Mouse (Mus musculus) brain, embryonic 18.5 days (tissue): ENCODE data around the gene Skor1.

Experiments
- DNase-seq: peaks from one replicate; pipeline ENCODE4 v3.0.0-alpha.2; 2012; ENCODE audit warnings: low read depth, low spot score

The Skor1 gene

DNA sequence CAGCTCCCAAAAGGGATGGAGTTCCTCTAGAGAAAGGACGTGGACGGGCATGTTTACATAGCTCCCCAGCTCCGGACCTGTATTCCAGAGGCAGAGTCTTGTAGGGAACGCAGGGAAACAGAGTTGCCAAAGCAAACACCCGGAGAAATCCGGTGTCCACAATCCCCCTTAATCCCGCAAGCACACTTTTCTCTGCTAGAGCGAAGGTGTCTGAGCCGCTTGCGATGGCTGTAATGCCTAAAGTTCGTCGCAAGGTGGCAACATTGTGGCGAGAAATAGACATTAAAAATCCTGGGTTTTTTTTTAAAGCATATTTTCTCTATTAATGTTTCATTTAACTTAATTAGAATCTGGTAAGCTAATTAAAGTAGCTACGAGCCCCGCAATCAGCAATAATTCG, 13.0 kb downstream of the Skor1 start:
- no peak for DNase-seq

DNA sequence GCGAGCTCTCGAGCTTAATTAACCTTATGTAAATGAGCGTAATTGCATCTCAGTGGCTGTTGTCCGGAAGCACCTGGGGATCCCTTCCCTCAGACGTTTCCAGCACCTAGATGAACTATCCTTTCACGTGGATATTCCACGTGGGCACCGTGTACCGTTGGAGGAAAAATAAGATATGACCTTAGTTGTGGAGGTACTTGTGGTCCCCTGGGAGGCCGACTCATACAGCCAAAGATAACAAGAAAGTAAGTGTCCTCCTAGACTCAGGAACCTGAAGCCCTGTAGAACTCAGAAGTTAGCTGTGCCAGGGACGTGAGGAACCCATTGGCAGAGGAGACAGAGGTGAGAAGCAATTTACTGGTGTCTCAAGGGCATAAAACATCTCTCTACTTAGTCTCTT, 13.4 kb downstream of the Skor1 start:
- no peak for DNase-seq

DNA sequence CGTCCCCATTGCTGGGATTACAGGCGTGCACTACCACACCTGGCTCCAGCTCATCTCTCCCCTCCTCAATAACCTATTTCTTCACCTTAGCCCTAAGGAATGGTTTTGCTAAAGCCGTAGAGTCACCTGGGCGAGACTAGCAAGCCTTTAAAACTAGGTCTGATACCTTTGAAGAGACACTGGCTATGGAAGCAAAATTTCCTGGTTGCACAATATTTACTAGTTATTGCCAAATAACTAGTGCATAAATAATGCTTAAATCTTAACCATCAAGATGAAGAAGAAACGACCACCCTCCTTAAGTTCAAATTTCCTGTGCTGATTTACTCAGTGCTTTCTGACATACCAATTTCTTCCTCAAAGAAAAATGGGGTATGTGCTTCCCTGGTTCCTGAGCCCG, 15.1 kb downstream of the Skor1 start:
- DNase-seq: no peak

DNA sequence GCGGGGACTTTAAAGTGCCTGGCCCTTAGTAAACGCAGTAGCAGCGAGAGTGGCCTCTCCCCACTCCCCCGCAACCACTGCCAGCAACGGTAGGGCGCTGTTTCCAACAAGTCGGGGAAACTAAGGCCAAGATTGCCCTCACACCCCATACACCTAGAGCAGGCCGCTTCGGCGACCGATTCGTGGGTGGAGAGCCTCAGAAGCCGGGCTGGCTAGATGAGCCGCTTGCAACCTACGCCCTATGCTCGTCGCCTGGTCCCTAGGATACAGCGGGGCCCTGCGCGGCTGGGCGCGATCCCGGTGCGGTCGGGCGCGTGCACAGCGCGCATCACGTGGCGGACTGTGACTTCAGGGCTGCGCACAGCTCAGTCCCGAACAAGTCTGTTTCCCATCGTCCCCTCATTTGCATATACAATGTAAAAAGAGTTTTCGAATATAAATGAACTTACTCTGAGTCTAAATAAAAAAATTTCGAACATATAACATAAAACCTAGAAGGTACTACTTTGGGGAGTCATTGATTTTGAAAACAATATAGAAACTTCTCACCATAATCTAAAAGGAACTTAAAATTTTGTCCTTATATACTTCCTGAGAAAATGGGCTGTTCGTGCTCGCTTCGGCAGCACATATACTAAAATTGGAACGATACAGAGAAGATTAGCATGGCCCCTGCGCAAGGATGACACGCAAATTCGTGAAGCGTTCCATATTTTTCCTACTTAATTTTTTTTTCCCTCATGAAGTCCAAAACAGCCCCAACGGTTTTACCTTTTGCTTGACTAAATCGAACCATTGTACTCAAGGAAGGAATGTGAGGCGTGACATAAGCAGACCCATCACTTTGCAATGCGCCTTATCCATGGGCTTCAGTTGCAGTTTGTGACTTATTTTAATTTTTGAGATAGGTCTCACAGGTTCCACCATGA, 15.8 kb downstream of the Skor1 start:
- peak; percentile 86 for DNase-seq

DNA sequence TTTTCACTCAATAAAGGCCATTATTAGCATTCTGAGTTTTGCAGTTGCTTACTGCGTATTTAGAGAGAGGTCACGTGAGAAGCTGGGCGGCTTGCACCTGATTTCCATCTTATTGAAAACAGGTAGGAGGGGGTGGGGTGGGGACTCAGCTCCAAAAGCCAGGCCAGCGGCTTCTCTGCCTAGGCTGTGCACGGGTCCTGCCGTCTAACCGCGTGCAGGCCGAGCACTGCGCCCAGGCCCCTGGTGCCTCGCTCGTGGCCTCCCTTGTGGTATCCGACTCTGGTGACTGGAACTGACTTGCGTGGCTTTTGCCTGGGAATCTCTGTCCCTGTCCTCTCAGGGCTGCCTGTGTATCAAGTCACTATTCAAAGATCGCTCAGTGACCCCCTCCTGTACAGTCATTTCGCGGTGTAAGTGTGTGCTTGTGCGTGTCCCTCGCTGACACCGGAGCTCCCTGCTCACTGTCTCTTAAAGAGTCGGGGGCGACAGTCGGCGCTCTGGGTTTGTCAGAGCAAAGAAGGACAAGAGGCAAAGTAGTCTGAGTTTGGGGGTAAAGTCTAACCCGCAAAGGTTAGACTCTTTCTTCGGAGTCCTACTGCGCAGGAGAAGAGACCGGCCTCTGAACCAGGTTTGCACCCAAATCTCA, 16.7 kb downstream of the Skor1 start:
- no peak for DNase-seq

DNA sequence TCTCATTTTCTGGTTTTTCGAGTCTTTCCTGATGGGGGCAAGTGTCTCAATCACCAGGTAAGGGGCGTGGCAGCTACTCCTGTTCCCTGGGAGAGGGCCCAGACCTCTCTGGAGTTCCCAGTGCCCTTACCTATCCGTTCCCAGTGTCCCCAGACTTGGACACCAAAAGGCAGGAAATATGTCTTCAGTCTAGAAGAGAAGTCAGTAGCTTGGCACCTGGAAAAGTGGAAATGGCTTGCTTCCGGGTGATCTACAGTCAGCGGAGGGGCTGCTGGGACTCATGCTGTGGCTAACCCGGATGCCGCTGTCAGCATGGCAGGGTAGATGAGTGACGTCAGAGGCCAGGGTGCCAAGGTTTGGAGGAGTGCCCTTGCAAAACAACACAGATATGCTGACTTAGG, 19.1 kb downstream of the Skor1 start:
- DNase-seq: no peak

DNA sequence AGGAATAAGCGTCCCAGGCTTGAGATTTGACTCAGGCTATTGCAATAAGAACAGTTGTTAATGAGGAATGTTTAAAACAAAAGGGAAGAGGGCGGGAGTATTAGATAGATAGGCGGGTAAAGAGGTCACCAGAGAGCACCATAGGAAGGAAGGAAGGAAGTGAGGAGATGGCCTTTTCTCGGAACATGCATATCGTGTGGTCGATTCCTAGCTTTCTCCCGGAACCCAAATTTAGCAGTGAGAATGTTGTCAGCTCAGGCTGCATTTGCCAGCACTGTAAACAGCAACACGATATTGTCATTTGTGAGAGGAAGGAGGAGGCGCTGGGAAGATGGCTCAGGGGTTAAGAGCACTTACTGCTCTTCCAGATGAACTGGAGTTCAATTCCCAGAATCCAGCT, 24.2 kb downstream of the Skor1 start:
- DNase-seq: no peak

DNA sequence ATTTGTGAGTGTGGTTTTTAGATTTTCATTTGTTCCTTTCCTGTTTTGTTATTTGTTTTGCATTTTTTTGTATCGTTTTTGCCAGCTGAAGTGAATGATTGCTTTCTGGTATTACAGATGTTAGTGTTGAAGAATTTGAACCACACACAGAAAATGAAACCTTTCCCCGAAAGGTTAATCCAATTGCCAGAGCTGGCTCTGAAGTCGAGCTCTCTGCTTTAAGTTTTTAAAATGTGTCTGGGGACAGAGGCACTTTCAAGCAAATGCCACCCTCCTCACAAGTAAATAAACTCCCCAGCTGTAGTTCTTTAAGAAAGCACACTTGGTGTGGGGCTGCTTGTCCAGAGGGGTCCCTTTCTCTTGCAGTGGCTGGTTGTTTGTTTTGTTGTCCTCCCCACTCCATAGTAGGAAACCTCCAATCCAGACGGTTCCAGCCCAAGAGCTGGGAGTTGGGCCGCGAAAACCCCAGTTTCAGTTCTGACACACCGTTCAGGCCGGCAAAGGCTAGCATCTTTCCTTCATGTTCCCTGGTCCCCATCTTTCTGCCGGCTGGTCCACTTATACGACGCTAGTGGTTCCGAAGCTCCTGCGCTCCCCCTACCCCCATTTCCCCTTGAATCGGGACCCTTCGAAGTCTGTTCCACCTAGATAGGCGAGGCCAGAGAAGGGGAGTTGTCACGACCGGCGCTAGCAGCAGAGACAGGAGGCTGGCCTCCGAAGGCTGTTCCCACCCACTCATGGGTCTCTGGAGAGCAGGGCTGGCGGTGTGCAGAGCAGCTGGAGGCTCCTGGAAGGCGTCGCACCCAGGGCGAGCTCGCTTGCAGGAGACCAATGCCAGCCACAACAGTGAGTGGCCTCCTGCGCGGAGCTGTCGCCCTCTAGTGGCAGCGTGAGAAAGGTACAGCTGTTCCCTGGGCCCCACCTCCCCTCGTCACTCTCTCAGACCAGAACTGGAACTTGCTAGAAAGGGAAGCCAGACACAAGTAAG, 25.0 kb downstream of the Skor1 start:
- DNase-seq: peak; percentile 62

DNA sequence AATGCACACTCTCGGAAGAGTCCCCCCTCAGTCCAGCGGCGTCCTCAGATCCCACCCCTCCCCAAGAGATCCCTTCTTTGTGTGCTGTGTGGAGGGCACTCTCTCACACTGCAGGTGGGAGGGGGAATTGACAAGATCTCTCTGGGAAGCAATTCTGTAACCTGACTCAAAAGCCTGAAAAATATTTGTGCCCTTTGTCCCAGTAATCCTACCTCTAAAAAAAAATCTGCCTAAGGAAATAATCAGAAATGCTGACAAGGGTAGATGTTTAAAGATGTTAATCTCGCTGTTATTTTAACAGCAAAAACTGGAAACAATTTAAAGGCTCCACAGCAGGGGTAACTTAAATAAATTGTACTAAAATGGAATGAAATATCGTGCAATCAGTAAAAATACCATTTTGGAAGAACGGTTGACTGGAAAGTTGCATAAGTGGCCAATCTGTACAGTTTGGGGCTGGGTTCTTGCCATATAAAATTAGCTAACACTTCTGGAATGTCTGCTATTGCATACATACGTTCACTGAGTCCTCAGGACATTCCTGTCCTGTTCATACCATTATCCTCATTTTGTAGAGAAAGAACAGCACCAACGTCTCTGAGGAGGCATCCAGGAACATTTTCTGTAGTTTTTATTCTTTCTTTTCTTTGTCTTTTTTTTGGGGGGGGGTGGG, 26.5 kb downstream of the Skor1 start:
- DNase-seq: no peak

DNA sequence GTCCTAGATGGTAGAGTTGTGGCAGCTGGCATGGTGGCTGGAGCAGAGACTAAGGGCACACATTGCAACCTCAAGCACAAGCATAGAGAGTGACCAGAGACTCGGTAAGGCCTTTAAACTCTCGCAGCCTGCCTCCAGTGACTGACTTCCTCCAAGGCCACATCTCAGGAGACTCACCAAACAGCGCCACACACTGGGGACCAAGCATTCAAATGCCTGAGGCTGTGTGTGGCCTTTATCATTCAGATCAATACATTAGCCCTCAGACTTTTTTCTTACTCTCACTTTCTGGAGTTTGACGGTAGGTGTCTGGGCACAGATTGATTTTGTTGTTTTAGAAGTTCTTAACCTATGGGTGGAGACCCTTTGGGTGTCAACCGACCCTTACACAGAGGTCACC, 30.4 kb downstream of the Skor1 start:
- no peak for DNase-seq

DNA sequence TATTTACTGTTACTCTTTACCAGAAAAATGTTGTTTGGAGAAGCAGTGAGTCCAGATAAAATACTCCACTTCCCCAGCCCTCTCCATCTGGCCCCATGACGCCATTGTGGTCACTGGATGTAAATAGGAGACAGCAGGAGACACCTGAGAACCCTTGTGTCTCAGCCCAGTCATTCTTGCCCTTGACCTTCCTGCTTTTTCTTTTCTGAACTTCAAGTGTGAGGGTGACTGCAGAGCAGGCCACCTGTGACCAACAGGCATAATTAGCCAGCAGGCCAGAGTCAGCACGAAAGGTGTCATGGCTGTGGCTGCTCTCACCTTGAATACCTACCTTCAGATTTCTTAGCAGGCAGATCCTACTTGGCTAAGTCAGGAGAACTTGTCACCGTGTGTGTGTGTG, 36.2 kb downstream of the Skor1 start:
- DNase-seq: no peak

DNA sequence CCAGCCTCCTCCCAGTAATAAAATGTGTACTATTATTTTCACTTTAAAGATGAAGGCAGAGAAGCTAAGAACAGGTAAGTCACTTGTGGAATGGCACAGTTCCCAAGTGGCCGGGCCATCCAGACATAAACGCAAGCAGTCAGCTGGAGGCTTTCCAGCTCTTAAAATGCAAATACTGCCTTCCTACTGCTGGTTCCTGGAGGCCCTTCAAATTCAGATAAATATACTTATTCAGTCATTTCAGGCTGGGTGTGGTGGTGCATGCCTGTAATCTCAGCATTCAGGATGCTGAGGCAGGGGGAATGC, 39.0 kb downstream of the Skor1 start:
- no peak for DNase-seq

DNA sequence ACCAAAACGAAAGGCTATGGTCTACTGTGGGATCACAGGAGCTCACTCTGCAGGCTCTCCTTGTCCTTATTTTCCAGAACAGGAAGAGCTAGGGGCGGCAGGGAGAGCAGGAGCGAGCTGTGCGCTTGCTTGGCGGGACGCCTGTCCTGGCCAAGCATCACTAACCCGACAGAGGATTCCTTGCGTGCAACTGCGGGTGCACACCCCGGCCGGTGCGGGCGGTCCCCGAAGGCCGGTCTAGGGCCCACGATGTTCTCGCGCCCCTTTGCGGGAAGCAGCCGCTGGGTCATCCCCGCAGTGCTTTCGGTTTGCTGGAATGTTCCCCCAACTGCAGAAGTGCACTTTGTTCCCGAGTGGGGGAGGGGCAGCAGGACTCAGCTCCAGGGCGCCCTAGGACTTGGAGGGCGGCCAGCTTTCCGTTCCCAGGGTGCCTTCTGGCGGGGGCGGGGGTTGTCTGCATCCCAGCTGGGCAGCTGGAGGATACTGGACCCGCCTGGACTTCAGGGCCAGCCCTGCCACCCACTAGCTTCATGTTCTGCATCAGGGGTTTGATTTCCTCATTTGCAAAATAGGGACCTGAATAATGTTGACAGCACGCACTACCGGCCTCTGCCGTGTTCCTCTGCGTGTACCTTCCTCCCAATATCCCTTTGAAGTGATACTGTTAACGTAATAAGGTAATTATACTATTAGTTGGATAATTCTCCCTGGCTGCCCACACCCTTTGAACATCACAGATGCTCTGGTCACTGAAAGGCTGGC, 39.6 kb downstream of the Skor1 start:
- no peak for DNase-seq

DNA sequence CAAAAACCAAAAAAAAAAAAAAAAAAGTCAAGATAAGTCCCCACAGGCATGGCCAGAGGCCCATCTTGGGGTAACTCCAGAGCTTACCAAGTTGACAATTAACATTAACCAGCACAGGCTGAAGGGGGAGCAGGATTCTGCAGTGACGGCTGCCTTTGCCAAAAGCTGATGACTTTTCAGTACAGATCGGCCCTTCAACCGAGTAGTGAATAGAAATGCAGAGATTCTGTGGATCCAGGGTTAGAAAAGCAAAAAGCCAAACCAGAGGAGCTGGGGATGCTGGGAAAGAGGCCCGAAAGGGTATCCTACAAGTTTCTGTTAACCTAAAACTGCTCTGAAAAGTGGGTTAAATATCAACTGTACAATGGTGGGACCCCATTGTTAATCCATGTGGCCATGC, 40.2 kb downstream of the Skor1 start:
- no peak for DNase-seq

DNA sequence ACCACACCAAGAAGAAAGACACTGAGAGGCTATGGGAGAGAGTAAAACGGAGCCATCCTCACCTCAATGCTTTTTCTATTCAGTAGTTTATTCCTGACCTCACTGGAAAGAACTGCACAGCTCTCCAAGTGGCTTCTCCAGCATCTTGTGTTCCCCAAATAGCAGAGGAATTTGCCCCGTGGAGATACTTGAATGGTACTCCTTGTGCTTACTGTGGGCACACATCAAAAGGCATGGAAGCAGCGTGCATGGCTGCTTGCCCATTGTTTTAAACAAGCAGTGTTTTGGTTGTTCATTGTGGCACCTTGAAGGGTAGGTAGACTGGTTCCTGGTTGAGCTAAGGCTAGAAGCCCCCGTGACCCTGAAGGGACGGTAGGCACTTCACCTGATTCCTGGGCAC, 48.1 kb downstream of the Skor1 start:
- DNase-seq: no peak

DNA sequence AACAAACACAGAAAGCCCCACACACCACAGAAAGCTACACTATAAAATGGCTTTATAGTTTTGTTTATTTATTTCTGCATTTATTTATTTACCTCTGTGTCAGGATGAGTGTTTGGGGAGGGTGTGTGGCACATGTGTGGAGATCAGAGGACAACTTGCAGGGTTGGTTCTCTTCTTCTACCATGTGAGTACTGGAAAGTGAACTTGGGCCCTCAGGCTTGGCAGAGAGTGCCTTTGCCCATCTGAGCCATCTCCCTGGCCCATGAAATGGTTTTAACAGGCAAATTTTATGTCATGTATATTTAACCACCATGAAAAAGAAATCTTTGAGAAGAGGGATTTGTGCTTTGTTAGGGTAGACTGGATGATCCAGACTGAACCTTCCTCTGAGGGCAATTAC, 48.9 kb downstream of the Skor1 start:
- DNase-seq: no peak

DNA sequence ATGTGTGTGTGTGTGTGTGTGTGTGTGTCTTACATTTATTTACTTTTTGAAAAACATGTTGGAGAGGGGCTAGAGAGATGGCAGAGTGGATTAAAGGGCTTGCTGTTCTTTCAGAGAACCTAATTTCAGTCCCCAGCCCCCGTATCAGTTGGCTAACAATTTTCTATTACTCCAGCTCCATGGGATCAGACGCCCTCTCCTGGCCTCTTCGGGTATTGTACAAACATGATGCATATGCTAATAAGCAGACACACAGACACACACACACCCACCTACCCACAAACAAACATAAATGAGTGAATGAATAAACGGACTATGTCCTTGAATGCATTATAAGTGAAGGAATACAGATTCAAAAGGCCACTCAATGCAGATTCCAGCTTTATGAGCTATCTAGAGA, 49.4 kb downstream of the Skor1 start:
- no peak for DNase-seq

DNA sequence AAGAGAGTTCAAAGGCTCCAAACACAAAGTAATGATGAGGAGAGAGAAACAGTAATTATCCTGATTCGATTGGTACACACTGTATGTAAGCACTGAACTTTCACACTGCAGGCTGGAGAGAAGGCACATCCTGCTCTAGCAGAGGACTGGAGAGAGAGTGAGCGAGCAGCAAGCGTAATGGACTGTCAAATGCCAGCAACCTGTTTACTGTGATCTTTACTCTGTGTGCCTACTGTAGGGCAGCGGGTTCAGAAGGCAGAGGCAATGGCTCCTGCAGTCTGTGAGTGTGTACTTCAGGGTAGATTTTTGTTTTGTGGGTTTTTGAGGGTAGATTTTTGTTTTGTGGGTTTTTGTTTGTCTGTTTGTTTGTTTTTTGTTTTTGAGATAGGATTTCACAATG, 49.9 kb downstream of the Skor1 start:
- no peak for DNase-seq

DNA sequence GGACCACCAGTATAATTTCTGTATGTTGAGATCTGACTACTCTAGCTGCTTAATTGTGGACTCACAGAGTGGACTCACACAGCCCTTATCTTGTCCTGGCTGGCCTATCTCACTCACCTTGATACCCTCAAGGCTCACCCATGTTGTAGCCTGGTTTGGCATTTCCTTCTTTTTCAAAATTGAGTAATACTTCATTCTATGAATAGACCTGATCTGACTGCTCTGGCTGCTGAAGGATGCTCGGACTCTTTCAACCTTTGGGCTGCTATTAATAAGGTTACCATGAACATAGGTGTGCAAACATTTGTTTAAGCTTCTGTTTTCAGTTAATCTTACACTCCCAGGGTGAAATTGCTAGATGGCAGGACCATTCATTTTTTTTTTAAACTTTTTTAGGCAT, 51.6 kb downstream of the Skor1 start:
- DNase-seq: no peak

DNA sequence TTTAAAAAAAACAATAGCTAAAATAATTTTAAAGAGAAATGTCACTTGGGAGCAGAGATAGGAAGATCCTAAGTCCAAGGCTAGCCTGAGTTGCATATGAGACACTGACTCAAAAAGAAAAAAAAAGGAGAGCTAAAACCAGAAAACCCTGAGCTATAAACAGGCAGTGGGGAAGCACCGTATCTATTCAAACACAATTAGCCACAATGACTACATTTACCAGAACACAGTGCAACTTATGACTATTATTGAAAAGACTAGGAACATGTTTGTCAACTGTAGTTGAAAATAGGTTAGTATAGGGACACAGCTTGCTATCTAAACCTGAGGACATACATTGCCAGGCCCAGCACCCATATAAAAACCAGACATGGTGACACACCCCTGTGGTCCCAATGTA, 54.7 kb downstream of the Skor1 start:
- DNase-seq: no peak

DNA sequence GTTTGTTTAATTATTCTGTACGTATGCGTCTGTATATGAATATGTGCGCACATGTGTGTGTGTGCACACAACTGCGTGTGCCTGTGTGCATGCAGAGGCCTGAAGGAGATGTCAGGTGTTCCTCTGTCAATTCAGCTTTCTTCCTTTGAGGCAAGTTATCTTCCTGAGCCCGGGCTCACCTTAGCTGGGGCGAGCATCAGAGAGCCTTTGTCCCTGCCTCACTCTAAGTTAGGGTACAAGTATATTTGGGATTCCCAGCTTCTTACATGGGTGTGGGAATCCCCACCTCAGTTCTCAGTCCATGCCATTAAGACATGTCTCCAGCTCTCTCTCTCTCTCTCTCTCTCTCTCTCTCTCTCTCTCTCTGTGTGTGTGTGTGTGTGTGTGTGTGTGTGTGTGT, 56.2 kb downstream of the Skor1 start:
- no peak for DNase-seq
